Mouse (Mus musculus) neural tube, embryonic 11.5 days (tissue): Measurements from ENCODE around the gene Mki67. TPM values are rescaled to one million over a fixed set of nuclear protein-coding genes. Genes with fewer than 3 reads are reported as not detected.
"Not testable (repeated sequence)": the region's sequence is repeated elsewhere in the genome, so short reads cannot be mapped to it uniquely, and the experiment has no call there.

Source experiments
- ATAC-seq: fragments of 200-750 bp; cut with Nextera tagmentation; 2 replicates; pipeline ENCODE4 v1.8.0; 2017; ENCODE audit warnings: moderate number of reproducible peaks, mild to moderate bottlenecking, moderate TSS enrichment, moderate library complexity; ENCODE audit not compliant: insufficient read depth, low FRiP score, low TSS enrichment
- DNase-seq: peaks from one replicate; pipeline ENCODE4 v3.0.0-alpha.2; 2015; ENCODE audit warnings: low spot score
- H3K27ac ChIP-seq: fragments of 300-500 bp; sonication (generic); 2 replicates; pipeline ENCODE4 v1.5.1; 2014; ENCODE audit warnings: low read depth, mild to moderate bottlenecking, low read length
- H3K27me3 ChIP-seq: fragments of 300-500 bp; sonication (generic); 2 replicates; pipeline ENCODE4 v1.6.1; 2014; ENCODE audit warnings: mild to moderate bottlenecking, low read length, mixed read lengths; ENCODE audit not compliant: control insufficient read depth, insufficient read depth
- H3K36me3 ChIP-seq: fragments of 300-500 bp; sonication (generic); 2 replicates; pipeline ENCODE4 v1.6.1; 2014; ENCODE audit warnings: mild to moderate bottlenecking, low read length, moderate library complexity, mixed read lengths; ENCODE audit not compliant: control insufficient read depth, insufficient read depth
- H3K4me1 ChIP-seq: fragments of 300-500 bp; sonication (generic); 2 replicates; pipeline ENCODE4 v1.6.1; 2014; ENCODE audit warnings: low read length, mixed read lengths; ENCODE audit not compliant: control insufficient read depth, insufficient read depth
- H3K4me2 ChIP-seq: fragments of 300-500 bp; sonication (generic); 2 replicates; pipeline ENCODE4 v1.6.1; 2014; ENCODE audit warnings: low read depth, mild to moderate bottlenecking, moderate library complexity
- H3K4me3 ChIP-seq: fragments of 300-500 bp; sonication (generic); 2 replicates; pipeline ENCODE4 v1.5.1; 2014; ENCODE audit warnings: low read depth, low read length
- H3K9ac ChIP-seq: fragments of 300-500 bp; sonication (generic); 2 replicates; pipeline ENCODE4 v1.6.1; 2014; ENCODE audit warnings: mild to moderate bottlenecking, low read length
- H3K9me3 ChIP-seq: fragments of 300-500 bp; sonication (generic); 2 replicates; pipeline ENCODE4 v1.6.1; 2016; ENCODE audit warnings: low read length; ENCODE audit not compliant: control insufficient read depth
- WGBS: fragments of 180-500 bp; shearing (Covaris S2); extraction: QIAGEN DNeasy Blood & Tissue Kit; methylation state at CpG from one replicate; pipeline ENCODE4 v1.1.7; 2014; 5-methylcytosine and 5-hydroxymethylcytosine counted together
- polyA plus RNA-seq: library from polyadenylated mRNA; unstranded; fragments of >200 nt; fragmentation: Nextera tagmentation; extraction: Ambion mirVana; gene quantifications from 2 replicates; pipeline ENCODE4 v1.2.1, GENCODE M21; 2014

Mki67 gene
- polyA plus RNA-seq, 1 experiment from 2014 or later = 50.8 TPM

GRCm38 (mm10) chr7:135710702-135711101, 5.5 kb downstream of the Mki67 start:
- H3K36me3 ChIP-seq = peaks cover 3% of the 10 kb centered on the region
- H3K27ac ChIP-seq = no peak overlapping the region
- no peak overlapping the region for H3K4me3 ChIP-seq
- DNase-seq (no peak), ATAC-seq (no peak)
- no peak overlapping the region for H3K9ac ChIP-seq
- no peak overlapping the region for H3K4me2 ChIP-seq
- no peaks in the 10 kb centered on the region for H3K27me3 ChIP-seq
- peaks cover 7% of the 10 kb centered on the region for H3K4me1 ChIP-seq
- 80% methylated on average over 2 of the region's 2 CpGs for WGBS
- H3K9me3 ChIP-seq = no peaks in the 10 kb centered on the region

GRCm38 (mm10) chr7:135705753-135706152, 10.4 kb downstream of the Mki67 start:
- Histone ChIP-seq H3K27ac (no peak overlapping the region), H3K9ac (no peak overlapping the region), H3K4me3 (no peak overlapping the region), H3K36me3 (peaks cover 11% of the 10 kb centered on the region), H3K4me2 (no peak overlapping the region), H3K9me3 (no peaks in the 10 kb centered on the region), H3K27me3 (no peaks in the 10 kb centered on the region), H3K4me1 (no peaks in the 10 kb centered on the region)
- ATAC-seq = no peak
- no peak for DNase-seq
- 93% methylated on average over 6 of the region's 6 CpGs for WGBS

DNA sequence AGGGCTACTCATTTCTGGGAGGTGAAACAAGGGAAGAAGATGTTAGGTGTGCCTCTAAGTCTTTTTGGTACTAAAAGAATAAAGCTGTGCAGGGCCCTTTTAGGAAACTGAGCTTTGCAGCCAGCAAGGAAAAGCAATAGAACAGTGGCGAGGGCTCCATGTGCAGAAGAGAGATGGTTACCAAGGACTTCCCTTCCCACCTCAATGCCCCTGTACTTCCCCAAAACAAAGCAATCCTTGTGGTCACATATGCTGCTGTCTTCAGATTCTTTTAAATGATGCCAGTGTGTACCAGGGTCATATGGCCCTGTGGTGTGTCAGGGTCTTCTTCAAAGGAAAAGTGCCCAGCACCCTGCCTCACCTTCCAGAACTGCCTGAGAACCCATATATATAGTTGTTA, 11.1 kb downstream of the Mki67 start:
- Histone ChIP-seq H3K27me3 (no peaks in the 10 kb centered on the region), H3K4me3 (no peak overlapping the region), H3K27ac (no peak overlapping the region), H3K4me1 (no peaks in the 10 kb centered on the region), H3K9ac (no peak overlapping the region), H3K4me2 (no peak overlapping the region), H3K9me3 (no peaks in the 10 kb centered on the region), H3K36me3 (peaks cover 17% of the 10 kb centered on the region)
- 88% methylated on average over 1 of the region's 1 CpGs for WGBS
- ATAC-seq (no peak), DNase-seq (no peak)

GRCm38 (mm10) chr7:135704251-135704650, 11.9 kb downstream of the Mki67 start:
- DNase-seq = no peak
- Histone ChIP-seq H3K27me3 (no peaks in the 10 kb centered on the region), H3K4me3 (no peak overlapping the region), H3K9me3 (no peaks in the 10 kb centered on the region), H3K4me2 (no peak overlapping the region), H3K27ac (no peak overlapping the region), H3K36me3 (peaks cover 18% of the 10 kb centered on the region), H3K9ac (no peak overlapping the region), H3K4me1 (no peaks in the 10 kb centered on the region)
- ATAC-seq = no peak
- WGBS = 96% methylated on average over 8 of the region's 8 CpGs

DNA sequence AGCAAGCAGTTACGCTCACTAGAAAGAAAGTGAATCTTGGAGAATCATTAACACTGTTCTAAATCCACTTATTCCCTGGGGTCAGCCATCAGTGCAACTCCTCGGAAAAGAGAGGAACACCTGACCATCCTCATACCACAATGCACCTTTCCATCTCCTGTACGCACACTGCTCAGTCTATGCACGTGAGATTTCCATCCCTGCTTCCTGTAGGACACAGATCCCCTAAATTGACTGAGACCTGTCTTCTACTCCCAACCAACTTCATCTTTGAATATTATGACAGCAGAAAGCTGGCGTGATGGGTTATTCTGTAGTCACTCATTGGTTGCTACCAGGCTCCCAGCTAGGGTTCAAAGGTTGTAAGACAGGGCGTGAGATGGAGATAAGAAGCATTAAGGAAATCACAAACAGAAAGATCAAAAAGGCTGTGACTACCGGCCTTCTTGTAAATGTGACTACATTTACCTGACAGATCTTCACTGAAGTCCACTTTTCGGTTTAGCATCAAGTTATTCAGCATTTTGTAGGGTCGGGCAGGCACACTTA, 12.5 kb downstream of the Mki67 start:
- H3K4me1 ChIP-seq = no peaks in the 10 kb centered on the region
- WGBS = 93% methylated on average over 9 of the region's 9 CpGs
- no peaks in the 10 kb centered on the region for H3K27me3 ChIP-seq
- no peaks in the 10 kb centered on the region for H3K9me3 ChIP-seq
- ATAC-seq (no peak), DNase-seq (no peak)
- H3K9ac ChIP-seq = no peak overlapping the region
- no peak overlapping the region for H3K4me2 ChIP-seq
- H3K36me3 ChIP-seq = peaks cover 18% of the 10 kb centered on the region
- H3K4me3 ChIP-seq = no peak overlapping the region
- H3K27ac ChIP-seq = no peak overlapping the region

DNA sequence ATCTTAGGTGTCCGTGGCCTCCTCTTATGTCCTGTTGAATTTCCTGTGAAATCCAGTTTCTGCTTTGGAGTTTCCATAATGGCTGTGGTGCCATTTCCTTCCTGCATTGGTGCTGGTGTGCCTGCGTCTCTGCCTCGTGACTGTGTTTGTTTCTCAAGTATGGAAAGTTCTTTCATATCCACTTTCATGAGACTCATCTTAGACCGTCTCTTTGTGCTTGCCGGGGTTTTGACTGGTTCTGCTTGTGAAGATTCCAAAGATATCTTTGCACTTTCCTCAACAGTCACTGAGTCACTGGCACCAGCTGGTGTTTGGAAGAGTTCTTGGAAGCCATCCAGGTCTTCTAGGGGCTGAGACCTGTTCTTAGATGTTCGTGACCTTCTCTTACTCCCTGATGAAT, 16.8 kb downstream of the Mki67 start:
- H3K9me3 ChIP-seq, ATAC-seq, H3K4me3 ChIP-seq, H3K4me2 ChIP-seq, H3K4me1 ChIP-seq, DNase-seq, H3K27ac ChIP-seq, H3K9ac ChIP-seq, H3K27me3 ChIP-seq: not testable (repeated sequence)
- WGBS = 94% methylated on average over 6 of the region's 6 CpGs
- H3K36me3 ChIP-seq = peaks cover 36% of the 10 kb centered on the region

DNA sequence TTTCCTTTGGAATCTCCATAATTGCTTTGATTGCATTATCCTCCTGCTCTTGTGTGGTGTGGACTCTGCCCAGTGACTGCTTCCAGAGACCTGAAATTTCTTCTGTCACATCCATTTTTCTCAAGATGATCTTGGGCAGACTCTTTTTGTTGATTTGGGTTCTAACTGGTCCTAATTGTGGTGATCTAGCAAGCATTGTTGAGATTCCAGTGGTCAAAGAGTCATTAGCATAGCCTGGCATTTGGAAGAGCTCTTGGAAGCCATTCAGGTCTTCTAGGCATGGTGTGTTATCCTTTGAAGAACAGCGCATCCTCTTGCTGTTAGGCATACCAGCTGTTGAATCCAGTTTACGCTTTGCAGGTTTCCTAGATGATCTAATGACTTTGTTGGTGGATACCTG, 17.8 kb downstream of the Mki67 start:
- no peak for ATAC-seq
- Histone ChIP-seq H3K9ac (no peak overlapping the region), H3K27me3 (no peaks in the 10 kb centered on the region), H3K27ac (no peak overlapping the region), H3K36me3 (peaks cover 37% of the 10 kb centered on the region), H3K9me3 (no peaks in the 10 kb centered on the region), H3K4me1 (no peaks in the 10 kb centered on the region), H3K4me2 (no peak overlapping the region), H3K4me3 (no peak overlapping the region)
- no peak for DNase-seq
- WGBS = 100% methylated on average over 2 of the region's 2 CpGs

DNA sequence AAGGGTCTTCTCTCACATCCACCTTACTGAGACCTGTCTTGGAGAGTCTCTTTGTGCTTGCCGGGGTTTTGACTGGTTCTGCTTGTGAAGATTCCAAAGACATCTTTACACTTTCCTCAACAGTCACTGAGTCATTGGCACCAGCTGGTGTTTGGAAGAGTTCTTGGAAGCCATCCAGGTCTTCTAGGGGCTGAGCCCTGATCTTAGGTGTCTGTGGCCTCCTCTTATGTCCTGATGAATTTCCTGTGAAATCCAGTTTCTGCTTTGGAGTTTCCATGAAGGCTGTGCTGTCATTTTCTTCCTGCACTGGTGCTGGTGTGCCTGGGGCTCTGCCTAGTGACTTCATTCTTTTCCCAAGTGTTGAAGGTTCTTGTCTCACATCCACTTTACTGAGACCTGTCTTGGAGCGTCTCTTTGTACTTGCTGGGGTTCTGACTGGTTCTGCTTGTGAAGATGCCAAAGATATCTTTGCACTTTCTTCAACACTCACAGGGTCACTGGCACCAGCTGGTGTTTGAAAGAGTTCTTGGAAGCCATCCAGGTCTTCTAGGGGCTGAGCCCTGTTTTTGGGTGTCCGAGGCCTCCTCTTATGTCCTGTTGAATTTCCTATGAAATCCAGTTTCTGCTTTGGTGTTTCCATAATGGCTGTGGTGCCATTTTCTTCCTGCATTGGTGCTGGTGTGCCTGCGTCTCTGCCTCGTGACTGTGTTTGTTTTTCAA, 19.0 kb downstream of the Mki67 start:
- H3K4me1 ChIP-seq, DNase-seq, ATAC-seq, H3K27me3 ChIP-seq, H3K4me2 ChIP-seq, H3K9ac ChIP-seq, H3K27ac ChIP-seq, H3K4me3 ChIP-seq, H3K9me3 ChIP-seq: not testable (repeated sequence)
- peaks cover 35% of the 10 kb centered on the region for H3K36me3 ChIP-seq
- WGBS = 96% methylated on average over 5 of the region's 5 CpGs

- 96% methylated on average over 4 of the region's 4 CpGs for WGBS
- no peak for ATAC-seq
- peaks cover 34% of the 10 kb centered on the region for H3K36me3 ChIP-seq
Observed at GRCm38 (mm10) chr7:135696127-135696526, 20.0 kb downstream of the Mki67 start.

More at GRCm38 (mm10) chr7:135696127-135696526, 20.0 kb downstream of the Mki67 start:
- Histone ChIP-seq H3K27me3 (no peaks in the 10 kb centered on the region), H3K9me3 (no peaks in the 10 kb centered on the region), H3K9ac (no peak overlapping the region), H3K4me2 (no peak overlapping the region), H3K27ac (no peak overlapping the region), H3K4me1 (no peaks in the 10 kb centered on the region), H3K4me3 (no peak overlapping the region)
- no peak for DNase-seq
